Mouse (Mus musculus) lung, postnatal 10 days (tissue): Measurements from ENCODE around the gene Apom.
"Not testable (repeated sequence)": the region's sequence is repeated elsewhere in the genome, so short reads cannot be mapped to it uniquely, and the experiment has no call there.

Experiments
- DNase-seq: peaks from one replicate; pipeline ENCODE4 v3.0.0; 2021

The Apom gene

DNA sequence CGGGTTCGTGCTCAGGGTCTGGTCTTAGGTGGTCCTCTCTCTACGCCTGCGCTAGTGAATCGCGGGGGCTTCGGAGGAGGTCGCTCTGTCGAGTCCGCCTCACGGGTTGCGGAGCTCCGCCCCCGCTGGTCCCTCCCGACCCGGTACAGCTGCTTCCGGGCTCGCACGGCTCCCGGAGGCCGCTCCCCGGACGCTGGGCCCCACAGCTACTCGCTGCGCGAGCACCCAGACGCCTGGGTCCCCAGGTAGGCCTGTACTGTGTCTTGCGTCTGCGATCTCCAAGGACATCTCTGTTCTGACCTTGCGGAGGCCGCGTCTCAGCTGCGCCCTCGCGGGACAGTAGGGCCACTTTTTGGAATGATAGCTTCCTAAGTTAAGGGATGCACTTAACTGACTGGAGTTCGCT lies 5.6 kb downstream of the Apom start, which contains the start of gene D17H6S53E:
TSS of gene D17H6S53E (plus strand) at position 168 of the 406 bp plus-strand sequence.
- DNase-seq, result peak; percentile 84

GRCm38 (mm10) chr17:35125578-35125977 lies 6.3 kb downstream of the Apom start:
- DNase-seq, result no peak

DNA sequence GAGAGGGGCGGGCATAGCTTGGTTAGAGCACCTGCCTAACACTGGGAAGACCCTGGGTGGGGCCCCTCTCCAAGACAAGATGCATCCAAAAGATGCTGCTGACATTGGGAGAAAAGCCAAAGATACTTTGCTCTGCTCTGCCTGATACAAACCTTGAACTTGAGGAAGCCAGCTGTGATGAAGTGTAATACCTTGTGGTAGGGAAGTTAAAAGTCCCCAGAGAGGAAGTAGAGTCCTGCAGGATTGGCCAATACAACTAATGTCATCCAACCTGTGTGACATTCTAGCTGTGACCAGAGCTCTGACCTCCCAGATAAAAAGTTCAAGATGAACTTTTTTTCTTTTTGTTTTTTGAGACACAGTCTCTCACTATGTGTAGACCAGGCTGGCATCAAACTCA lies 6.8 kb downstream of the Apom start:
- DNase-seq, result no peak

DNA sequence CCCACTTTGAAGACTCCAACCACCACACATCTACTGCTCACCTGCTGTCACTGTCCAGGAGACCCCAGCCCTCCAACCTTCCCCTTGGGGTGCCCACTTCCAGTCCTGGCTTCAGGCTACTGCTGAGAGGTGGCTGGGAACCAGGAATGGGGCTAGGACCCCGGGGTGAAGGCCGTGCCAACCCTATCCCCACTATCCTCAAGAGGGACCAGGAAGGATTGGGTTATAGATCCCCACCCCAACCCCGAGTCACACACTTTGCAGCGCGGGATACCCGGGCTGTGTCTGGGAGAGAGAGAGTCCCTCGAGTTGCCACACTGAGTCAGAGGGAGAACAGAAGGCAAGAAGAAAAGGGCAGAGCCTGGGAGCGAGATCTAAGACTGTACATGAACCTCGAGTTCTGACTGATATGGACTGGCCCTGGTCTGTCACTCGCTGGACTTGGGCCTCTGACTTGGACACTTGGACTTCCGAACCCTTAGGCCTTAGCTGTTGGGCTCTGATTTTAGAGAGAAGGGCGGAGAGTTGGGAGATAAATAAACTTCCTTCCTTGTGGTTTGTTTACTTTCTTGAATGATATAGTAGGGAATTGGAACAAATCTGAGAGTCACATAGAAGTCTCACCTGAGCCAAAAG lies 7.5 kb downstream of the Apom start:
- DNase-seq, result not testable (repeated sequence)

GRCm38 (mm10) chr17:35123287-35123686 lies 8.6 kb downstream of the Apom start:
- DNase-seq, result not testable (repeated sequence)

- peak; percentile 78 for DNase-seq
These were observed 10.0 kb downstream of the Apom start, which contains the start of gene Csnk2b for GRCm38 (mm10) chr17:35121871-35122303. TSS of gene Csnk2b (minus strand) at chr17:35122053.

- peak; percentile 99 for DNase-seq
These were observed 10.6 kb downstream of the Apom start, which contains the start of gene Gpank1 for GRCm38 (mm10) chr17:35121143-35121799. TSS of gene Gpank1 (plus strand) at chr17:35121455.

- DNase-seq, result peak; percentile 55
These were observed 11.1 kb downstream of the Apom start for GRCm38 (mm10) chr17:35120745-35121142.

DNA sequence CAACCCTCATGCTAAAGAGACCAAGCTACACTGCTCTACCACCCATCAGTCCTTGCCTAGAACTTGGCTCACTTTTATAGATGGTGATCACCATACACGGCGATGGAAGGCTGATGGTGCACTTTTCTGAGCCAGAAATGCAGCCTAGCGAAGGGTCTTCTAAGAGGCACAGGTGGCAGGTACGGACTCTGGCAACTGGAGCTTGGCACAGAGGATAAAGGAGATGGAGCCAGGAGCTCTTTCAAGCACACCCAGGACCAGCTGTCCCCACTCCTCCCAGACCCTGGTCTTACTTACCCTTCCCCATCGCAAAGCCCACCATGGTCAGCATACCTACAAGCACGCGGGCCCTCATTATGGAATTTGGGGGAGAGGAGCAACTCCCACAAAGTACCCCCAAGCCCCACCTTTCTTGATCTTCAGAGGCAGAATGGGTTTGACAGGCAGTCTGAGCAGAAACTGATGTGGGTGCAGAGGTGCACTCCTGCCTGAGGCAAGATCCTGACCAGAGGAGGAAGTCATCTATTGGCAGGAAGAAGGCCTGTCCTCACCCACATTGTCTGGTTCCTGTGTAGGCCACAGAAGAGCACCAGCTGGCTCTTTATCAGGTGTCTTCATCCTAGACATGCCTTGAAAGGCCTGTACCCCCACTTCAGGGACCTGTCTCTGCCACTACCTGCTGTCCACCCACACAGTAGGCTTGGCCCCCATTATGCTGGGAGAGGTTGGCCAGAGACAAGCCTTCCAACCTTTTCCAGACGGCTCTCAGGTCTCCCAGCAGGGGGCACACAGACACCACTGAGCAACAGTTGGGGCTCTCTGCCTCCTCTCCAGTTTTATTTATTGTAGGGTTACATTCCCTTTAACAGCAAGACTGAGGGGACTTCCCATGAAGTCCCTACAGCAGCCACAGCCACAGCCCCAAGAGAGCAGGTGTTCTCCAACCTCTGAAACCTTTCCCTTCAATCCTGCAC lies 16.5 kb downstream of the Apom start, which contains the start of gene Ly6g5b:
TSS of gene Ly6g5b (minus strand) at position 383 of the 974 bp plus-strand sequence.
- peak; percentile 56 for DNase-seq

- peak; percentile 35 for DNase-seq
These were observed 20.1 kb downstream of the Apom start for GRCm38 (mm10) chr17:35111774-35112173.

- DNase-seq, result no peak
These were observed 23.8 kb downstream of the Apom start, which contains the start of gene Ly6g5c for GRCm38 (mm10) chr17:35108097-35108496. TSS of gene Ly6g5c (plus strand) at chr17:35108279.

- no peak for DNase-seq
These were observed 25.3 kb downstream of the Apom start for GRCm38 (mm10) chr17:35106522-35106921.

- DNase-seq, result peak; percentile 51
These were observed 26.0 kb downstream of the Apom start for GRCm38 (mm10) chr17:35105740-35106389.

- no peak for DNase-seq
These were observed 27.1 kb downstream of the Apom start for GRCm38 (mm10) chr17:35104754-35105153.

GRCm38 (mm10) chr17:35104079-35104478 lies 27.8 kb downstream of the Apom start:
- DNase-seq, result no peak

DNA sequence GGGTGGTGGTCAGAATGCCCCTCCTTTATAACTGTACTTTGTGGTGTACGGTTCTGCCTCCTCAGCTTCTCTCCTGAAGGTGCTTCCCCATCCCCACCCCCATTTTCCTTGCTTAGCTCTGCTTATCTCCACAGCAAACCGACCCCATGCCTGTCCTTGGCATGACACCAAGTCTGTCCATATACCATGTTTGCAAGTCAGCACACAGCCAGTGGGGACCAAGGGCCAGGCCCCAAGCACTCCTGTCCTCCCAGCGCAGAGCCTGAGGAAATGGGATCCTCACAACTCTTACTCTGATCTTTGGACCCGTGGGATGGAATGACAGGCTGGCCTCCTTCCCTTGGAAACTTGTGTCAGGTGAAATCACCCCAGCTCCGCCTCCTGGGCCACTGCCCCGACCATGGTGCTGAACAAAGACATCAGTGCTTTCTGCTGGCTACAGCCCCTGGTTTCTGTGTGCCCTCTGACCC lies 28.6 kb downstream of the Apom start:
- DNase-seq, result no peak

- DNase-seq, result no peak
These were observed 29.6 kb downstream of the Apom start for GRCm38 (mm10) chr17:35102299-35102698.

DNA sequence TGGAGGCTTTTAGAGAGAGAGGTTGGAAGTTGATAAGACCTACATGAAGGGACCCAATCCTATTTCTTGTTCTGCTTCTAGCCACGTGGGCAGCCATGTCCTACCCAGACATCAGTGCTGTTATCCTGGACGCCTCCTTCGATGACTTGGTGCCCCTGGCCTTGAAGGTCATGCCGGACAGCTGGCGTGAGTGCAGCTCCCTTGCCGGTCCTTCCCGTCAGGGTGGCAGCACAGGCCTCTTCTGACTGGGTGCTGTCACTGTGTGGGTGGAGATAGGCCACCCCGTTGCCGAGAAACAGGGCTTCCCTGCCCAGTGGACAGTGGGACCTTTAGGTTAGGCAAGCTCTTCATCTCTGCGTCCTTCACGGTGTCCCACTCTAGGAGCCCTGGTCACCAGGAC lies 30.7 kb downstream of the Apom start:
- DNase-seq, result no peak

- no peak for DNase-seq
These were observed 31.6 kb downstream of the Apom start for GRCm38 (mm10) chr17:35100196-35100765.

GRCm38 (mm10) chr17:35097164-35097655 lies 34.6 kb downstream of the Apom start:
- DNase-seq, result peak; percentile 57

GRCm38 (mm10) chr17:35096597-35096996 lies 35.3 kb downstream of the Apom start:
- no peak for DNase-seq
